Mouse (Mus musculus) CH12.LX (cell line): ENCODE results near the gene Trhr2. TPM values are rescaled to one million over a fixed set of nuclear protein-coding genes. Genes with fewer than 3 reads are reported as not detected.

Experiments used
- DNase-seq: peaks from one replicate; pipeline ENCODE4 v3.0.0-alpha.2; 2013; ENCODE audit errors: extremely low read depth
- H3K27ac ChIP-seq: 2 replicates; pipeline ENCODE4 v1.5.1; 2012; ENCODE audit warnings: low read depth, mild to moderate bottlenecking, control low read depth, moderate library complexity; ENCODE audit not compliant: insufficient read depth
- H3K27me3 ChIP-seq: replicated peaks from 2 replicates; pipeline ENCODE3; 2012; ENCODE audit warnings: inconsistent platforms
- H3K36me3 ChIP-seq, 2 experiments: replicated peaks in 1 of 2; 2 replicates each; pipeline versions ENCODE3 to v1.6.1; 2012; ENCODE audit warnings: inconsistent platforms in 1 of 2, low read length in 1 of 2, mild to moderate bottlenecking in 1 of 2, mixed read lengths in 1 of 2, moderate library complexity in 1 of 2; ENCODE audit not compliant: control insufficient read depth in 1 of 2, insufficient read depth in 1 of 2
- H3K4me1 ChIP-seq, 2 experiments: 2 replicates each; pipeline ENCODE4 v1.6.1; 2012; ENCODE audit warnings: inconsistent platforms in 1 of 2, moderate library complexity in 1 of 2; ENCODE audit not compliant: insufficient read depth in 2 of 2, control insufficient read depth in 1 of 2
- H3K4me2 ChIP-seq: 2 replicates; pipeline ENCODE4 v1.6.1; 2012; ENCODE audit warnings: low read depth, mild to moderate bottlenecking, control low read depth; ENCODE audit not compliant: poor library complexity, insufficient read depth, severe bottlenecking
- H3K4me3 ChIP-seq, 3 experiments: fragments of 150-350 bp in 1 of 3; sonication (generic) in 1 of 3; replicated peaks in 1 of 3; 2 replicates each; pipeline versions ENCODE3 to v1.5.1; 2011 to 2012; ENCODE audit warnings: low read depth in 2 of 3, low read length in 2 of 3, mild to moderate bottlenecking in 2 of 3, moderate library complexity in 2 of 3, control low read depth in 1 of 3, improper control_type of control experiment in 1 of 3, inconsistent platforms in 1 of 3, mixed read lengths in 1 of 3; ENCODE audit not compliant: poor library complexity in 1 of 3
- H3K79me2 ChIP-seq: replicated peaks from 2 replicates; pipeline ENCODE4 v1.6.1; 2012; ENCODE audit warnings: mild to moderate bottlenecking, moderate library complexity; ENCODE audit not compliant: control insufficient read depth, poor library complexity, insufficient read depth, severe bottlenecking; ENCODE audit errors: extremely low read depth
- H3K9ac ChIP-seq: 2 replicates; pipeline ENCODE4 v1.6.1; 2012; ENCODE audit warnings: low read depth, mild to moderate bottlenecking, control low read depth, moderate library complexity; ENCODE audit not compliant: insufficient read depth
- H3K9me3 ChIP-seq: replicated peaks from 2 replicates; pipeline ENCODE3; 2012; ENCODE audit warnings: low read length, inconsistent platforms, mixed read lengths
- BHLHE40 ChIP-seq: IDR thresholded peaks from 2 replicates; pipeline ENCODE4 v1.6.1; 2011; ENCODE audit warnings: mild to moderate bottlenecking, low read depth, low read length, improper control_type of control experiment
- CHD1 ChIP-seq: IDR thresholded peaks from 2 replicates; pipeline ENCODE4 v1.6.1; 2012; ENCODE audit warnings: low read depth, low read length, improper control_type of control experiment, inconsistent platforms
- CHD2 ChIP-seq: IDR thresholded peaks from 2 replicates; pipeline ENCODE4 v1.6.1; 2011; ENCODE audit warnings: low read length, improper control_type of control experiment
- ELF1 ChIP-seq: IDR thresholded peaks from 2 replicates; pipeline ENCODE4 v1.6.1; 2014; ENCODE audit warnings: low read depth, mild to moderate bottlenecking, inconsistent platforms, low read length, improper control_type of control experiment
- EP300 ChIP-seq: IDR thresholded peaks from 2 replicates; pipeline ENCODE4 v1.6.1; 2011; ENCODE audit warnings: low read length, improper control_type of control experiment
- ETS1 ChIP-seq: conservative IDR thresholded peaks from 2 replicates; pipeline ENCODE4 v1.6.1; 2012; ENCODE audit warnings: low read depth, mild to moderate bottlenecking, inconsistent platforms, low read length, improper control_type of control experiment, moderate library complexity
- HCFC1 ChIP-seq: IDR thresholded peaks from 2 replicates; pipeline ENCODE4 v1.6.1; 2012; ENCODE audit warnings: low read depth, mild to moderate bottlenecking, inconsistent platforms, low read length, improper control_type of control experiment
- JUN ChIP-seq: IDR thresholded peaks from 2 replicates; pipeline ENCODE4 v1.6.1; 2011; ENCODE audit warnings: low read depth, mild to moderate bottlenecking, low read length, improper control_type of control experiment, moderate library complexity; ENCODE audit not compliant: insufficient read depth
- MAFK ChIP-seq: IDR thresholded peaks from 2 replicates; pipeline ENCODE4 v1.6.1; 2011; ENCODE audit warnings: low read length, improper control_type of control experiment; ENCODE audit not compliant: insufficient replicate concordance
- MAX ChIP-seq: IDR thresholded peaks from 2 replicates; pipeline ENCODE4 v1.6.1; 2011; ENCODE audit warnings: low read length, improper control_type of control experiment
- MAZ ChIP-seq: IDR thresholded peaks from 2 replicates; pipeline ENCODE4 v1.6.1; 2012; ENCODE audit warnings: low read depth, mild to moderate bottlenecking, inconsistent platforms, low read length, improper control_type of control experiment, moderate library complexity
- MYC ChIP-seq: IDR thresholded peaks from 2 replicates; pipeline ENCODE4 v1.6.1; 2011; ENCODE audit warnings: low read depth, mild to moderate bottlenecking, improper control_type of control experiment, low read length
- NELFE ChIP-seq: IDR thresholded peaks from 2 replicates; pipeline ENCODE4 v1.6.1; 2011; ENCODE audit warnings: low read depth, low read length, improper control_type of control experiment
- PAX5 ChIP-seq: IDR thresholded peaks from 2 replicates; pipeline ENCODE4 v1.6.1; 2012; ENCODE audit warnings: low read length, inconsistent platforms, mixed read lengths
- POLR2AphosphoS2 ChIP-seq: IDR thresholded peaks from 2 replicates; pipeline ENCODE4 v1.6.1; 2011; ENCODE audit warnings: low read depth, low read length, improper control_type of control experiment
- RAD21 ChIP-seq: IDR thresholded peaks from 2 replicates; pipeline ENCODE4 v1.6.1; 2011; ENCODE audit warnings: low read depth, mild to moderate bottlenecking, low read length, improper control_type of control experiment, moderate library complexity
- SIN3A ChIP-seq: IDR thresholded peaks from 2 replicates; pipeline ENCODE4 v1.6.1; 2012; ENCODE audit warnings: low read length, improper control_type of control experiment, inconsistent platforms
- TBP ChIP-seq: conservative IDR thresholded peaks from 2 replicates; pipeline ENCODE4 v1.6.1; 2011; ENCODE audit warnings: low read depth, low read length, improper control_type of control experiment
- TCF12 ChIP-seq: IDR thresholded peaks from 2 replicates; pipeline ENCODE4 v1.6.1; 2014; ENCODE audit warnings: low read depth, mild to moderate bottlenecking, inconsistent platforms, low read length, improper control_type of control experiment
- ZKSCAN1 ChIP-seq: IDR thresholded peaks from 2 replicates; pipeline ENCODE4 v1.6.1; 2012; ENCODE audit warnings: low read depth, inconsistent platforms, low read length, improper control_type of control experiment, borderline replicate concordance
- ZNF384 ChIP-seq: IDR thresholded peaks from 2 replicates; pipeline ENCODE4 v1.6.1; 2012; ENCODE audit warnings: low read depth, low read length, improper control_type of control experiment, inconsistent platforms
- dilution Hi-C: fragments of 300-500 bp; cut with MboI; formaldehyde crosslinking; loops from 2 replicates; pipeline ENCODE4 v1.14.3; 2020; ENCODE audit warnings: low sequenced_read_pairs; ENCODE audit not compliant: extremely low pct_unique_long_range_greater_than_20kb, extremely low pct_ligation_motif_present
- in situ Hi-C: fragments of 300-500 bp; cut with MboI; formaldehyde crosslinking; loops from 3 replicates; pipeline ENCODE4 v1.14.3; 2019; ENCODE audit warnings: low sequenced_read_pairs, low pct_ligation_motif_present, low pct_unique_long_range_greater_than_20kb, mixed read lengths
- polyA plus RNA-seq: library from polyadenylated mRNA; unstranded; fragments of >175 nt; gene quantifications from 2 replicates; pipeline ENCODE4 v1.2.1, GENCODE M21; 2012; ENCODE audit warnings: low read depth; ENCODE audit not compliant: insufficient read length
- total RNA-seq, 2 experiments: library from RNA; depleted of rRNA; stranded (reverse); fragments of 300-350 nt in 1 of 2; fragments of >200 nt in 1 of 2; gene quantifications; 2 replicates each; pipeline ENCODE4 v1.2.3; 2012 to 2014

The Trhr2 gene
- total and polyA plus RNA-seq, 3 experiments = 0.25 to 0.51 TPM; not detected in 1

DNA sequence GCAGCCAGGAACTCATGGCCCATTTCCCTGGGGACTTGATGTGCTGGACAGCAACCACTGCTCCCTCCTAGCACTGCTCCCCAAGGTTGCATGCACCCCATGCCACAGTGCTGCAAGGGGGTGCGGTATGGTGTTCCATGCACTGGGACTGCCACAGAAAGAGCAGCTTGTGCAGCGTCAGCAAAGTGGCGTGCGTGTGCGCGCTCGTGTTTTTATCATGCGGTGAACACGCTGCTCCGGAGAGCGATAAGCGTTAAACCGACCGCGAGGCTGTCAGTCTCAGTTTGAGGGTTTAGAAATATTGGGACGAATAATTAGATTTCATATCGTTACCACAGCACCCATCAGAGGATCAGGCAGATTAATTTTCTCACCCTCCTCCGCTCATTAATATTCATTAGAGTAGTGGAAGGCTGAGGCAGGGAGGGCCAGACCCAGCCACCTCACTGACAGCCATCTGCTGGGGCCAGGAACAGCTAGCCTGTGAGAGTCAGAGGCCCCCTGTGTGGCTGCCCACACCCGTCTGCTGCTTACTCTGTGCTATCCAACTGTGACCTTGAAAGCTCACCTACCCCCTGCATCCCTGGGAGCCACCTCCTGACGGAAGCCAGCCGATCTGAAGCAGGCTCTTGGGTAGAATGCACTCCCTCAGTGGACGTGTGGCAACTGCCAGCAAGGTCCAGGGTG, 30.9 kb downstream of the Trhr2 start:
- Histone ChIP-seq H3K4me2 (no peak overlapping the region), H3K9me3 (peaks cover 4% of the 10 kb centered on the region), H3K27me3 (no peaks in the 10 kb centered on the region), H3K4me1 (peaks cover 2 to 12% of the 10 kb centered on the region in 2 experiments; a peak in 2 of 4 replicates), H3K79me2 (no peaks in the 10 kb centered on the region), H3K36me3 (peaks cover 48 to 95% of the 10 kb centered on the region in 2 experiments), H3K4me3 (no peak overlapping the region), H3K9ac (no peak overlapping the region), H3K27ac (no peak overlapping the region)
- in situ Hi-C loops = loop anchor here (5.0 kb wide), 1 partner anchor 47 kb away; the partner anchor contains the start of gene Zfpm1
- DNase-seq = no peak
- dilution Hi-C loops = no loop called here
- TF ChIP-seq MYC = no peak
- no peak for TF ChIP-seq SIN3A
- no peak for TF ChIP-seq CHD1
- no peak for TF ChIP-seq NELFE
- TF ChIP-seq MAZ = no peak
- TF ChIP-seq MAFK = no peak
- no peak for TF ChIP-seq JUN
- TF ChIP-seq ZNF384 = no peak
- no peak for TF ChIP-seq MAX
- TF ChIP-seq EP300 = no peak
- TF ChIP-seq ETS1 = no peak
- no peak for TF ChIP-seq TBP
- TF ChIP-seq HCFC1 = no peak

DNA sequence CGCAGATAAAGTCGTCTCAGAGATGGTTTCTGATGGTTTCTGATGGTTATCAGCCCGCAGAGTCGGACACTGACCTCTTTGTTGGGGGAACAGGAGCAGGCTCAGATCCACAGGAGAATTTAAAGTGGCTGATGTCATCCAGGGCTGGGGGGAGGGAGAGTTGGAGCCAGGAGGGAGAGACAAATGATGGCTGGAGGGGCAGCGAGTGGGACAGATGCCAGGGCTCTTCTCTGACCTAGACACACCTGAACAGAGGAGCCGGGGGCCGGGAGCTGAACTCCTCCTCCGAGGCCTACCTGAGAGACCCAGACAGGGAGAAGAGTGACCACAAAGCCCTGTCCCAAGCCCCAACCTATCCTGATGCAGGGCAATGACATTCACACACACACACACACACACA, 31.5 kb downstream of the Trhr2 start:
- Histone ChIP-seq H3K79me2 (no peaks in the 10 kb centered on the region), H3K9ac (no peak overlapping the region), H3K27me3 (no peaks in the 10 kb centered on the region), H3K4me3 (no peak overlapping the region), H3K27ac (no peak overlapping the region), H3K36me3 (peaks cover 48 to 95% of the 10 kb centered on the region in 2 experiments), H3K4me1 (peaks cover 2 to 15% of the 10 kb centered on the region in 2 experiments; a peak in 2 of 4 replicates), H3K9me3 (no peaks in the 10 kb centered on the region), H3K4me2 (no peak overlapping the region)
- TF ChIP-seq ELF1 = no peak
- no peak for TF ChIP-seq RAD21
- no peak for TF ChIP-seq PAX5
- TF ChIP-seq CHD2 = no peak
- no peak for TF ChIP-seq BHLHE40
- TF ChIP-seq POLR2AphosphoS2 = no peak
- no peak for TF ChIP-seq HCFC1
- TF ChIP-seq ZKSCAN1 = no peak
- TF ChIP-seq TCF12 = no peak
- no peak for TF ChIP-seq CHD1
- dilution Hi-C loops (no loop called here), in situ Hi-C loops (loop anchor here (5.0 kb wide), 1 partner anchor 47 kb away; the partner anchor contains the start of gene Zfpm1)
- DNase-seq = no peak
